Mouse (Mus musculus) ES-Bruce4 (cell line): ENCODE measurements around the gene Soga3. TPM values are rescaled to one million over a fixed set of nuclear protein-coding genes. Genes with fewer than 3 reads are reported as not detected.

ENCODE experiments used
- H3K27ac ChIP-seq: 2 replicates; pipeline ENCODE4 v1.5.1; 2012; ENCODE audit warnings: low read length, inconsistent platforms; ENCODE audit not compliant: insufficient read depth
- H3K27me3 ChIP-seq: 2 replicates; pipeline ENCODE4 v1.6.1; 2012; ENCODE audit warnings: mild to moderate bottlenecking, low read length, inconsistent platforms; ENCODE audit not compliant: control insufficient read depth, poor library complexity, insufficient read depth, severe bottlenecking
- H3K36me3 ChIP-seq: 2 replicates; pipeline ENCODE4 v1.6.1; 2012; ENCODE audit warnings: inconsistent platforms, mild to moderate bottlenecking, low read length, moderate library complexity; ENCODE audit not compliant: control insufficient read depth, poor library complexity, insufficient read depth, severe bottlenecking
- H3K4me1 ChIP-seq: one replicate; pipeline ENCODE4 v1.8.1; 2011; ENCODE audit warnings: low read length; ENCODE audit not compliant: control insufficient read depth, insufficient read depth
- H3K4me3 ChIP-seq: 2 replicates; pipeline ENCODE4 v1.5.1; 2011; ENCODE audit warnings: low read depth, mild to moderate bottlenecking, low read length
- H3K9ac ChIP-seq: 2 replicates; pipeline ENCODE4 v1.6.1; 2012; ENCODE audit warnings: low read depth, mild to moderate bottlenecking, inconsistent platforms; ENCODE audit not compliant: poor library complexity, severe bottlenecking
- H3K9me3 ChIP-seq: replicated peaks from 2 replicates; pipeline ENCODE4 v1.6.1; 2012; ENCODE audit warnings: mild to moderate bottlenecking, low read length, inconsistent platforms; ENCODE audit not compliant: control insufficient read depth, poor library complexity, insufficient read depth, severe bottlenecking
- CTCF ChIP-seq: IDR thresholded peaks from one replicate; pipeline ENCODE4 v1.8.1; 2011; ENCODE audit warnings: low read depth, low read length
- EP300 ChIP-seq: IDR thresholded peaks from 2 replicates; pipeline ENCODE4 v1.6.1; 2011; ENCODE audit warnings: low read depth, low read length; ENCODE audit not compliant: insufficient read depth
- POLR2A ChIP-seq: IDR thresholded peaks from one replicate; pipeline ENCODE4 v1.8.1; 2011; ENCODE audit warnings: low read length; ENCODE audit not compliant: insufficient read depth
- polyA plus RNA-seq: library from polyadenylated mRNA; stranded (reverse); fragments of >200 nt; gene quantifications from 2 replicates; pipeline ENCODE4 v1.2.4, GENCODE M21; 2011; ENCODE audit warnings: low read depth; ENCODE audit not compliant: missing spikeins, insufficient read depth, insufficient read length

Gene Soga3
- polyA plus RNA-seq, 1 experiment, result 1.6 TPM

GRCm38 (mm10) chr10:29146858-29147640 lies 3.4 kb downstream of the Soga3 start:
- H3K4me1 ChIP-seq, result no peaks in the 10 kb centered on the region
- H3K9me3 ChIP-seq, result no peaks in the 10 kb centered on the region
- TF ChIP-seq EP300 (no peak), CTCF (no peak), POLR2A (no peak)
- peak overlapping the region; percentile 88 for H3K4me3 ChIP-seq
- 0 out of 2 replicates have a peak, but pooled peaks cover 3% of the 10 kb centered on the region for H3K27me3 ChIP-seq
- H3K36me3 ChIP-seq, result no peaks in the 10 kb centered on the region
- no peak overlapping the region for H3K27ac ChIP-seq
- H3K9ac ChIP-seq, result peak overlapping the region; percentile 39

- H3K9me3 ChIP-seq, result no peaks in the 10 kb centered on the region
- TF ChIP-seq EP300 (no peak), CTCF (no peak), POLR2A (no peak)
- no peaks in the 10 kb centered on the region for H3K4me1 ChIP-seq
- no peak overlapping the region for H3K27ac ChIP-seq
- peak overlapping the region; percentile 88 for H3K4me3 ChIP-seq
- H3K27me3 ChIP-seq, result 0 out of 2 replicates have a peak, but pooled peaks cover 3% of the 10 kb centered on the region
- no peaks in the 10 kb centered on the region for H3K36me3 ChIP-seq
- H3K9ac ChIP-seq, result peak overlapping the region; percentile 39
Observed at GRCm38 (mm10) chr10:29147641-29147990, 4.0 kb downstream of the Soga3 start.

GRCm38 (mm10) chr10:29148076-29148475 lies 4.4 kb downstream of the Soga3 start:
- no peak overlapping the region for H3K9ac ChIP-seq
- H3K4me1 ChIP-seq, result no peaks in the 10 kb centered on the region
- peak overlapping the region; percentile 88 for H3K4me3 ChIP-seq
- 0 out of 2 replicates have a peak, but pooled peaks cover 3% of the 10 kb centered on the region for H3K27me3 ChIP-seq
- no peak for TF ChIP-seq POLR2A
- no peak for TF ChIP-seq CTCF
- no peak for TF ChIP-seq EP300
- no peaks in the 10 kb centered on the region for H3K9me3 ChIP-seq
- no peaks in the 10 kb centered on the region for H3K36me3 ChIP-seq
- no peak overlapping the region for H3K27ac ChIP-seq

- no peaks in the 10 kb centered on the region for H3K9me3 ChIP-seq
- no peak overlapping the region for H3K4me3 ChIP-seq
- no peaks in the 10 kb centered on the region for H3K4me1 ChIP-seq
- H3K36me3 ChIP-seq, result no peaks in the 10 kb centered on the region
- H3K27ac ChIP-seq, result no peak overlapping the region
- no peak for TF ChIP-seq CTCF
- no peaks in the 10 kb centered on the region for H3K27me3 ChIP-seq
- no peak overlapping the region for H3K9ac ChIP-seq
Observed at GRCm38 (mm10) chr10:29155304-29155703, 11.7 kb downstream of the Soga3 start.

- no peaks in the 10 kb centered on the region for H3K36me3 ChIP-seq
Observed at GRCm38 (mm10) chr10:29161664-29162063, 18.0 kb downstream of the Soga3 start.

GRCm38 (mm10) chr10:29173778-29174177 lies 30.1 kb downstream of the Soga3 start:
- TF ChIP-seq CTCF (no peak), EP300 (no peak), POLR2A (no peak)
- H3K27ac ChIP-seq, result no peak overlapping the region
- H3K27me3 ChIP-seq, result no peaks in the 10 kb centered on the region
- no peaks in the 10 kb centered on the region for H3K36me3 ChIP-seq
- no peaks in the 10 kb centered on the region for H3K4me1 ChIP-seq
- H3K9ac ChIP-seq, result no peak overlapping the region
- H3K4me3 ChIP-seq, result no peak overlapping the region
- H3K9me3 ChIP-seq, result no peaks in the 10 kb centered on the region

More at GRCm38 (mm10) chr10:29161664-29162063, 18.0 kb downstream of the Soga3 start:
- no peak overlapping the region for H3K27ac ChIP-seq
- H3K9me3 ChIP-seq, result no peaks in the 10 kb centered on the region
- no peaks in the 10 kb centered on the region for H3K4me1 ChIP-seq
- TF ChIP-seq EP300, result no peak
- TF ChIP-seq POLR2A, result no peak
- no peak for TF ChIP-seq CTCF
- no peak overlapping the region for H3K9ac ChIP-seq
- H3K4me3 ChIP-seq, result no peak overlapping the region
- H3K27me3 ChIP-seq, result no peaks in the 10 kb centered on the region
